Mouse (Mus musculus): ENCODE results near the gene Drap1.

DNA sequence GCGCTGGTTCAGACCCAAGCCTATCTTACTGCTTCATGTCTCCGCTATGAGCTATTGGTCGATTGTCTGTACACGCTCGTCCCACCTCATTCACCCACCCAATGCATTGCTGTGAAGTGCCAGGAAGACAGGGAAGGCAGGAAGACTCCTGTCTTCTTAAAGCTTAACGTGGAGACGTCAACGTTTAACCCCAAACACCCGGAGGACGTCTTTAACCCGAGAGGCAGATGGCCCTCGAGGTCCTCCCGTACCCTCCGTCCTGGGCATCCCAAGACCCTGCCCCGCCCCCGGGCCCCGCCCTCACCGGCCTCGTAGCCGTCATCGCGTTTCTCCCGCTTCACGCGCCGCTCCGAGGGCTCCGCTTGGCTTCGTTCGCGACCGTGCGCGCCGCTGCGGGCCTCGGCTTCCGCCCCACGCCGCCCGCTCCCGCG lies 36.8 kb downstream of the Drap1 start:
- no peak for TF ChIP-seq CTCF (IDR thresholded peaks at IDR 0.05 in 2 of 3, conservative IDR thresholded peaks at IDR 0.05 in 1 of 3; ENCODE audit: control insufficient read depth in 1 of 3, insufficient read depth in 1 of 3, low read depth in 2 of 3, low read length in 3 of 3, poor library complexity in 1 of 3, severe bottlenecking in 1 of 3)
- no peak for TF ChIP-seq KAT2A (conservative IDR thresholded peaks at IDR 0.05; ENCODE audit: low read depth, low read length)
- no peak for TF ChIP-seq UBTF (IDR thresholded peaks at IDR 0.05; ENCODE audit: borderline replicate concordance, insufficient read depth, low read depth, low read length)
- no peak for TF ChIP-seq GATA1 (IDR thresholded peaks at IDR 0.05; ENCODE audit: low read depth, low read length)
- TF ChIP-seq ZNF384 (IDR thresholded peaks at IDR 0.05; ENCODE audit: low read depth, low read length) = no peak
- no peak for TF ChIP-seq SMC3 (IDR thresholded peaks at IDR 0.05; ENCODE audit: low read depth, low read length)
- TF ChIP-seq MAFK (IDR thresholded peaks at IDR 0.05; ENCODE audit: borderline replicate concordance, low read depth, low read length) = no peak
- TF ChIP-seq BHLHE40 (IDR thresholded peaks at IDR 0.05; ENCODE audit: borderline replicate concordance, low read depth, low read length) = no peak
- no peak for TF ChIP-seq HCFC1 (IDR thresholded peaks at IDR 0.05; ENCODE audit: low read depth, low read length)
- TF ChIP-seq USF1 (IDR thresholded peaks at IDR 0.05; ENCODE audit: low read depth, low read length) = no peak
- TF ChIP-seq POLR2AphosphoS5 (IDR thresholded peaks at IDR 0.05; ENCODE audit: borderline replicate concordance, low read depth, low read length) = no peak
- TF ChIP-seq MXI1 (IDR thresholded peaks at IDR 0.05; ENCODE audit: low read depth, low read length) = no peak; the same call in 1 of the 2 replicates
